Mouse (Mus musculus): ENCODE results near the gene Trip10.

The Trip10 gene

GRCm38 (mm10) chr17:57295935-57296334, 46.7 kb downstream of the Trip10 start:
- DNase-seq: no peak

DNA sequence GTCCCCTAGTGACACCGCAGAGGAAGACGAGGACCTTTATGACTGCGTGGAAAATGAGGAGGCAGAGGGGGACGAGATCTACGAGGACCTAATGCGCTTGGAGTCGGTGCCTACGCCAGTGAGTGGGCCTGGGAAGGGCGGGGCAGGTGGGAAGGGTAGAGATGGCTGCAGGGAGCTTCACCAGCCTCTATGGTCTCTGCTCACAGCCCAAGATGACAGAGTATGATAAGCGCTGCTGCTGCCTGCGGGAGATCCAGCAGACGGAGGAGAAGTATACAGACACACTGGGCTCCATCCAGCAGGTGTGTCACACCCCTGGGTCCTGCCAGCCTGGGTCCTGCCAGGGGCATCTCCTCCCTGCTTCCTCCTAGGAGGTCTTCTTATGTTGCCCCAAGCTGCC, 47.8 kb downstream of the Trip10 start:
- DNase-seq: no peak

DNA sequence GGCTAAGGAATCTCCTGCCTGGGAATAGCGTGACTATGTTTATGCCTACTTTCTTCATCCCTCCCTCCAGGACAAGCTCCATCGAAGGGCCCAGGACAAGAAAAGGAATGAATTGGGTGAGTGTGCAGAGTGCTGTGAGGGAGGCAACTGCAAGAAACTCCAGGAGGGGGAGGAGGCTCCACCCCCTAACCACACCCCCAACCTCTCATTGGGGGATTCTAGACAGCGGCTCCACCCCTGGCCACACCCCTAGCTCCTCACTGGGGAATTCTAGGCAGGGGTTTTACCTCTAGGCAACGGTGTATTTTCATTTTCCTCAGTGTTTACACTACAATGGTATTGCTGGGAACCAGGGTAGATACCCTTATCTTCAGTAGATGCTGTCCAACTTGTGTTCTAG, 56.3 kb downstream of the Trip10 start:
- DNase-seq: no peak

- DNase-seq: no peak
Observed at GRCm38 (mm10) chr17:57307074-57307473, 57.8 kb downstream of the Trip10 start.

GRCm38 (mm10) chr17:57311801-57312200, 62.5 kb downstream of the Trip10 start:
- peak; percentile 5 for DNase-seq
